Mouse (Mus musculus) spleen, adult 12 weeks (tissue): ENCODE measurements around the gene Ank2.

ENCODE experiments used
- DNase-seq: peaks from one replicate; pipeline ENCODE4 v3.0.0; 2022; ENCODE audit warnings: low spot score

Ank2 gene

DNA sequence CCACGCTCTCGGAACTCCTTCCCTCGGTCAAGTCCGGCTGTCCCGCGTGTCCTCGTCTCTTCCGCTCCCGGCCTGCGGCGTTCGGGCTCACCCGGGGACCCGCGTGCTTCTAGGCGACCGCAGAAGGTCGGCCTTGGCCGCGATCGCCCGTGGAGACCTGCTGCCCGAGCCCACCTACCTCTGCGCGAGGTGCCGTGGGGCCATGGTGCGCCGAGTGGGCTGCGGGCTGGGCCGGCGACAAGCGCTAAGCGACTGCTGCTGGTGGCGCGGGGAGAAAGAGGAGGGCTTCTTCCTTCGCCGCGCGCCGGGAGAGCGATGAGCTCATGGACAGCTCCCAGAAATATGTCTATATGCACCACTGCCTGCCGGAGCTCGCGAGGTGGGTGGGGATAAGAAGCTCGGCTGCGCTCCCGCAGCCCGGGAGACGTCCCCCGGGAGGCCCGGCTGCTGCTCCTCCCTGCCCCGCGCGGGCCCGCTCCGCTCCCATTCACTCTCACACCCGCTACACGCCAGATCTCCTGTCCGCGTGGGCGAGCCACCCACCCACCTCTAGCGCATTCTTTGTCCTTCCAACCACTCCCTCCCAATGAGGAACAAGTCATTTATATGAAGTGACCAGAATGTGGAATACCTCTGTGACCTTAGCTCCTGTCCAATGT lies at the start of gene Ank2:
Gene Ank2, minus strand, starts transcription at position 609 of the 659 bp plus-strand sequence.
- no peak for DNase-seq

DNA sequence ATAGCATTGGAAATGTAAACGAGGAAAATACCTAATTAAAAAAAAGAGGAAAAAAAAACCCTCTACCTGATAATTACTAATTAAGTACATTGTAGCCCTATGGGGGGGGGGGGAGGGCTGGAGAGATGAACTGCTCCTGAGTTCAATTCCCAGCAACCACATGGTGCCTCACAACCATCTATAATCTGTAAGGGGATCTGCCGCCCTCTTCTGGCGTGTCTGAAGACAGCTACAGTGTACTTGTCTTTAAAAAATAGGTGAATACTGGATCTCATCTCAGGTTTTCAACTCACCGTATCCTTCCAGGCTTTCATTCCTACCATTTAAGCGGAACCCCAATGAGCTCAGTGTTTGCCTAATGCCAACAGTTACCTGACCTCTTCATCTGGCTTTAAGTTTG lies 48.7 kb upstream of the Ank2 start:
- no peak for DNase-seq

DNA sequence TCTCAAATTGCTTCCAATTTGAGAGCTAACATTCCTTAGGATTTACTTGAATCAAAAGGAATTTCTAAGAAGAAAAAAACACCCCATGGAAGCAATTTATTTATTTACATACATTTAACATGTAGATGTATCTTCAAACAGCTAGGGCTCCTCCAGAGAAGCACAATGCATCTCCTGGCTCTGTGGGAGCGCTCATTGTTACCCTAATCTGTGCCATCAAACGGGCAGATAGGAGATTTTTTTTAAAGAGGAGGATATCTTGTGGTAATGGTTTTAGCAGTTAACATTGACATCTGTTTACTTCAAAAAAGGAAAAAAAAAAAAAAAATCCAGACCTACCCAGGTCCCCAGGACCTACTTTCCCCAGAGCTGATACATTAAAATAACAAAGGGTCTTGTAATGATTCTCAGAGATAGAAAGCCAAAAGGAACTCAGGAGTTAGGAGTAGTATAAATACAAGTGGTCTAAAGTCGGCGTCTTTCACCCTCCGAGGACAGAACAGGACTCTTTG lies 45.5 kb upstream of the Ank2 start:
- DNase-seq = no peak

DNA sequence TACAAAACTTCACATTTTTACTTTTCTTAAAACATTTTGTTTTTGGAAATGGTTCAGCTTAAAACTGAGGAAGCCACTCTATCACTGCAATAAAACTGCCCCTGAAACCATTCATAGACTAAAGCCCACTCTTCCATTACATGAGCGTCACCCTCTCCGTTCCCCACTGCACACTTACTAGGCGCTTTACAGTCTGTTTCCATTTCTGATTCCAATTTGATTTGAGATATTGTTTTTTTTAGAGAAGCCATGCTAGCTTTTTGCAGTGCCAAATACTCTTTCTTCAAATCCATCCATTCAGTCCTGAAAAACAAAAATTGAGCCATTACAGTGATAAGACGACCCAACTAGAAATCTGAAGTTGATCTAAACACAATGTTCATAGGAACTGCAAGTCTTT lies 44.8 kb upstream of the Ank2 start:
- DNase-seq = no peak

DNA sequence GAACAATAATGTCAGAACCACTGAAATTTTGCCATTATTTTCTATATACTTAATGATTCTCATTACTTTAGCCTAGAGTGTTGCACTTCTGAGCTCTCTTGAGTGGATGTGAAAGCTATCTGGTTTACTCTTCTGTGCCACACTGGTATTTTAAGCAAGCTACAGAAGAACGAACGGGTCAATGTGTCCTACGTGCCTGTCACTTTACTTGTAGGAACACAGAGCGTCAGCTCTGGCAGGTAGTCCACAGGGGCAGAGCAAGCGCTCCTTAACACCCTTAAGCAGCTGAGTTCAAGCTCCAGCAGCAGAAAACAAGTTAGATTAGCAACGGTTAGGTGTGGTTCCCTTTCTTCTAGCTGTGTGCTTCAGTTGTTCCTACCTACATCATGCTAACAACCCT lies 40.0 kb upstream of the Ank2 start:
- DNase-seq = no peak

DNA sequence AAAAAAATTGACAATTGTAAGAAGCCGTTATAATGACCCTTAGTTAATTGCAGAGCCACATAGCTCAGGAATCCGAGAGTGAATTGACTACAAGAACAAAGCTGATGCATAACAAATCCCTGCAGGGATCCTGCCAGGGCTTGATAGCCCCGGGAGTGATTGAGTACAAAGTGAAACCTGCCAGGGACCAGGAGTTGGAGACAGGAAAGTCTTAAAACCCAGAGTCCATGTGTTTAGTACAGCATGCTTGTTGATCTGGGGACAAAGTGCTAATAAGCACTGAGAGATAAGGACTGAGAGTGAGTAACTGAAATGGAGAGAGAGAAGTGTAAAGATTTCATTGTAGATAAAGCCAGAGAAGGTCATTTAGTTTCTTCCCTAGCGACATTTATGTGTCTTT lies 31.1 kb upstream of the Ank2 start:
- DNase-seq = no peak

DNA sequence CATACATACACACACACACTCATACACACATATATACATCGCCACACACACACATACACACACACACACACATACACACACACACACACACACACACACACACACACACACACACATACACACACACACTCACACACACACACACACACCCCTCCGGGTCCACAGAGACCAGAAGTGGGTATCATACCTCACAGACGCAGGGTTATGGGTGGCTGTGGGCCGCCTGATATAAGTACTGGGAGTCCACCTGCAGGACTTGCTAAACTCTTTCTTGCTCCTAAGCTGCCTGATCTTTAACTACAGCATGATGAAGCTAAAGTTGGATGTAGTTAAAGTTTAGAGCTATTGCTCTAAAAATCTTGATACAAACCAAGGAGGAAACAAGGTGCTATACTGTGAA lies 30.7 kb upstream of the Ank2 start:
- DNase-seq = no peak

DNA sequence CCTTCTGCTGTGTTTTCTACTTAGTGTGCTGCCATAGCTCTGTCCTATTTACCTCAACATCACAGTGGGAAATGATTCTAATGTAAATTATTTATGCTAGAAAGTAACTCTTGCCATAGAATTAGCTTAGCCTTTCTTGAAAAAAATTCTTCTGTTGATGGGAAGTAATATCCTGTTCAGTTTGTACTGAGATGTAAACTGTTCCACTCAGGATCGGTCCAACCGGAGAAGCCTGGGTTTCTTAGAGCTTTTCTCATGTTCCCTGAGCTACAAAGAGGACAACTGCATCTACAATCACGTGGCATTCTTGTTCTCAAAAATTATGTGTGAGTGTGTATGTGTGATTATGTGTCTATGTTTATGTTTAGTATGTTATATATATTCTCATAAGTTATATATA lies 30.1 kb upstream of the Ank2 start:
- DNase-seq = no peak

DNA sequence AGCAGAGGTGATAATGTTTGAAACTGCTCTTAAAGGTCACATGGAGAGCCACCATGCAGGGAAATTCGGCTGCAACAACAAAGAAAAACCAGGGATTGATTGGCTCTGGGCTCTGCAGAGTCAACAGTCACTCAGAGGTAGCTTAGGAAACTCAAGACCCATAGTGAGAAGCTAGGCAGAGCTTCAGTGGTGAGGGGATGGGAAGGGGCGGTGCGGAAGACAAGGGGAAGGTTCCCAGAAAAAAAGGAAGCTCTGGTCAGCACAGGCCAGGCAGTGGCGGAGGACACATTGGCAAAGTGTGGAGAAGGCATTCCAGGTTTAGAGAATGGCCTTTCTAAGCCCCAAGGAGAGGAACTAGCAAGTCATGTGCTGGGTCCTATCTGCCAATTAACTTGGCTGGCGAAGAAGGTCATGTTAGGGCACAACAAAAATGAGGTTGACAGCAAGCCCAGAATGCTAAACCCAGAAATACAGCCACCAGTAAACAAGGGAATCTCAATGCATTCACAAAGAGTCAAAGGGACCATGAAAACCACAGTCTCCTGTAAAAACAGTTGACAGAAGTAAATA lies 28.4 kb upstream of the Ank2 start:
- DNase-seq = no peak

DNA sequence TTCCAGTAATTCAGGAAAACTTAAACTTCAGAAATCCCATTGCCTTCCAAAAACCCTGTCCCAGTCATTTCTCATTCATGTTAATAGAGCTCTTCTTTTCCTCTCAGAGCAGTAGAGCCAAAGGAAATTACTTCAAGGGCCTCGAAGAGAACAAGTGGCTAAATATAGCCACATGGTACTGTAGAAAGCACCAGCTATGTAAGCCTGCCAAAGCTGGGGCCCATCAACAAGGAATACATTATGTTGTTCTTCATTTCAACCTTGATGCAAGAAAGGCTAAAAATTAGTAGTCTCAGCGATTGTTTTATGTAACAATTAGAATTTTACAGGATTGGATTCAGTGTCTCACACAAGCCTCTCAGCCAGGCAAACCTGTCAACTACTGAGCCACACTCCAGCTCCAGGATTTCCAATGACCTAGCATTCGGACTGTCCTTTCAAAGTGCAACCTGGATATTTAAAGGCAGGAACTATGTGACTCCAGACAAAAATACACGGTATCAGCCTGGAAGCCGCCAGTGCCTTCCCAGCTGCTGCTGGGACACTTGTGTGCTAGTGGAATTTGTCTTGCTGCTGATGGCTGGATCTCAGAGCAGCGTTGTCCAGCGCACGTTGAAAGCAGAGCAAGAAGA lies 26.2 kb upstream of the Ank2 start:
- DNase-seq = no peak

DNA sequence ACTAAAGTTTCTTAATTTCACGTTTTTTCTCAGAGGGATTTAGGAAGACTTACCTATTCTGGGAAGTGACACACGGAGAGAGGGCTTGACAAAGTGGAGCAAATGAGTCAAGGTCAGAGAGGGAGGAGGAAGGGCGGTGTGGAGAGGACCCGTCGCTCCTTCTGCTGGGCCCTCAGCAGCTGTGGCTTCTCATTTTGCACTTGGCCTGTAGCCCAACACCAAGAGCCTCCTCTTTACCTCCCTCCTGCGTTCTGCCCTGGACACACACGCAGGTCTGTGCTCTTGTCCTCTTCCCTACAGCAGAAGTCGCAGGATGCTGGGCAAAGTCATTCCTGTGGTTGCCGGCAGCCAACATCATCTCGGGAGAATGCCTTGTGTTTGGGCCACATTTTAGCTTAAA lies 22.0 kb upstream of the Ank2 start:
- no peak for DNase-seq

DNA sequence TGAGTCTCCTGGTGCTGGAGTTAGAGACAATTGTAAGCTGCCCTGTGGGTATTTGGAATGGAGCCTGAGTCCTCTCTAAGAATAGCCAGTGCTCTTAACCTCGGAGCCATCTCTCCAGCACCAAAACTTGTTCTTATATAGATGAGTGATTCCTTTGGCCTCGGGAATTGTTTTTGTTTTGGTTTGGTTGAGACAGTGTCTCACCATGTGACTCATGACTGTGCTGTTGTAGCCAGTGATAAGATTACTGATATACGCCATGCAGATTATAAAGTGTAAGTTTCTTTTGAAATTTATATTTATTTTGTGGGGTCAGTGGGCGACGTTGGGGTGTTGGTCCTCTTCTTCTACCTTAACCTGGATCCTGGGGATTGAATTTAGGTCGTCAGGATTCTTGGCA lies 21.1 kb upstream of the Ank2 start:
- DNase-seq = no peak

DNA sequence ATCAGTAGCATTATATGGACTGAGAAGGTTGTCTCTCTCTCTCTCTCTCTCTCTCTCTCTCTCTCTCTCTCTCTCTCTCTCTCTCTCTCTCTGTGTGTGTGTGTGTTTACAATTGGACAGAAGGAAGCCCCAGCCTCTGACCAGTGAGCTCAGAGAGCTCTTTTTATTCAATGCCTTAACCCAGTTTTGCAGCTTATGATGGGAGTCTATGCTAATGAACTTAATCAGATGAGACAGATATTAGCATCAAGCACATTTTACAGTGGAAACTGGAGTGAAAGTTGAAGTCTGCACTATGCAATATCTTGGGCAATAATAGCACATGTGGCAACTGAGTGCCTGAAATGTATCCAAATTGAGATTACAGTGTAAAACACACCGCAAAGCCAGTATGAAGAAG lies 16.1 kb upstream of the Ank2 start:
- DNase-seq = no peak

DNA sequence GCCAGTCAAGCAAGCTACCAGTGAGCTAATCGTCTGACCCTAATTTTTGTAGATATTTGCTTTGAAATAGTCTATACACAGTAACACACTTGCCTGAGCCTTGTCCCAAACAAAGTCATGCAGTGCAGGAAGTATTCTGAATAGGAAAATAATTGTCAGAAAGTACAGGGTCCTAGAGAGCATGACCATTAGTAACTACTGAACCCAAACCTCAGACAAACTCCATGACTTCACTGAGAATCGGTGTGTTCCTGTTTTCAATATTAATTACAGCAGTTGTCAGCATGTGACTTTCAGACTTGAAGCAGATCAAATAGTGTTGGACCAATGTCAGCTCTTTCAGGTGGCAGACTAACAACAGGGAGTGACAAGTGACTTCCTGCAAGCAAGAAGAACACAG lies 14.5 kb upstream of the Ank2 start:
- no peak for DNase-seq

DNA sequence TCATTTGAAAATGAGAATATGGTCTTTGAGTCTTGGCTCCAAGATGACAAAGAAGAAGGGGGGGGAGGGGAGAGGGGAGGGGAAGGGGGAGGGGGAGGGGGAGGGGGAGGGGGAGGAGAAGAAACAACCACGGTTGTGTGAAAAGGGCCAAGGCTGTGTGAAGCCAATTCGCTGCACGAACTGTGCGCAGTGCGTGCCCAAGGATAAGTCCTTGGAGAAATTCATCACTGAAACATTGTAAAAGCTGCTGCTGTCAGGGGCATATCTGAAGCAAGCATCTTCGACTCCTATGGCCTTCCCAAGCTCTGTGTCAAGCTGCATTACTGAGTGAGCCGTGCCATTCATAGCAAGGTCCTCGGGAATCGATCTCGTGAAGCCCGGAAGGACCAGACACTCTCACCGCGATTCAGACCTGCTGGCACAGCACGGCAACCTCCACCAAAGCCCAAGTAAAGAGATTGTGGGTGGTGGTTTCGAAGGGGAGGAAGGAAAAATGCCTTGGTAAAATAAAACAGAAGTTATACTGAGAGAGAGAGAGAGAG lies 13.7 kb upstream of the Ank2 start:
- no peak for DNase-seq

DNA sequence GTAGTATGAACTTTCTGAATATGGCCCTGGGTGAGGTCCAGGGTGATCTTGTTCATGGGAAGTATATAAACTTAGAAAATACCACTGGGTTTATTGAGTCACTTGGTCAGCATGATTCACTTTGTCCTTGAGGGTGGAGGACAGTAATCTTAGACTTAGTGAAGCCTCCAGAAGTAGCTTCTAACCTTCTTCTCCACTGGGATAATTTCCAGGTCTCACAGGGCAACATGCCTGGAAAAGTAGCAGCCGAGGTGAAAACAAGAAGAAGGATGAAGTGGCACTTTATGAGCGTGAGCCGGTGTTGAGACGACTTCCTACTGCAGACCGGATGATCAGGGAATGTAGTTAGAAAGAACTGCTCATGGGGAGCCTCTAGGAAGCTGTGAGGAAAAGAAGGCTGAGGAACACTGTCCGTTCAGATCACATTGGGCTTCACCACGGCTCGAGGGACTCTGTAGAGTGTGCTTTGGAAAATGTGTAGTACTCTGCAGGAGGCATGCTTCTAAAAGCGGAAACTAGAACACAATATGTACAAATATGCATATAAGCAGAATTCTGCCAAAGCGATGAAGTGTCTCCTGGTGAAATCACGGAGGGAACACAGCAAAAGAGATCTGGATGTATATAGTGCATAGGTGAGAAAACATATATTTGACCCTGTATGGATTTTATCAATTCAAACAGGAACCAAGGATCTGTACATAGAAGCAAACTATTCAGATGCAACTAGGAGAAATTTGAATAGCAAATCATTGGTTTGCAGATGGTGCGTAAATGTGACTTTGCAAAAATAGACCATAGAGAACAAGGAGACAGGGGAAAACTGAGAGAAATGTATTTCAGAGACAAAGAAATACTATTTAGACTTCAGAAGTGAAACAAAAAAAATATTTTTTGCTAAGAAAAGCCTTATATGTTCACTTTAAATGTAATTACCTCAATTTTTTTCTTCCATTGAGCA lies 12.9 kb upstream of the Ank2 start:
- no peak for DNase-seq

DNA sequence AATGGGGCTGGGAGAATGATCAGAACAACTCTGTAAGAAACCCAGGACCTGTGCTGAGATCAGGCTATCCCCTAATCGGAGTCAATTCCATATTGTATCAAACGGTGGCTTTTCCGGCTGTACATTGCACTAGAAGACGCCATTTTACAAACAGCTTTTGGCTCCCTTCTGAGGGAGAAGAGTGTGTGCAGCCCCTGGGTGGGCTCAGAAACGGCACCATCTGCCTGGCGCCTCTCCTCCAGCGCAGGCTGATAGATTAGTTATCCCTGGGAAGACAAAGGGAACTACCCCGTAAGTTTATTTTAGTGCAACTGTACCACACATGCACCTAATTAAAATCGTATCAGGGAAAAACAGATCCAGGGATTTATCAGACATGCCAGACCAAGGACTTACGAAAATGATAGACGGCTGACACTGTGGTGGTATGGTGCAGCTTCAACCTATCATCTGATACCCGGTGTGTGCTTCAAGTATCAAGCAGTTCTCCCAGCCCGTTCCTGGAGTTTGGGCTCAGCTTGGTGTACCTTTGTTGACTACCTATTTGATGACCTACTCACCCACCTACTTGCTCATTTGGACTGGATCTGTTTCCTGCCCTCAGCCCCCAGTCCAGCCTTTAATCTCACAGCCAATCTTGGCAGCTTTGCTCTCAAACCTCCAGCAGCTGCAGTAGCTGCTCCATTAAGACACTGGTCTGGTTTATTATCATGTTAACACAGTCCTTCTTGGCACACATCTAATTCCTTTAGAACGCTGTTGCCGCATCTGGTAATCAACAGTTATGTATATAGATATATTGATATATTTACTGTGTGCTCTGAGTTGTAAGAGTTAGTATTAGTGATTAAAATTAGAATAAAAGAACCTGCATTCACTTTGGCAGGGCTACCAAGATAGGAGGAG lies 9.0 kb upstream of the Ank2 start:
- no peak for DNase-seq

DNA sequence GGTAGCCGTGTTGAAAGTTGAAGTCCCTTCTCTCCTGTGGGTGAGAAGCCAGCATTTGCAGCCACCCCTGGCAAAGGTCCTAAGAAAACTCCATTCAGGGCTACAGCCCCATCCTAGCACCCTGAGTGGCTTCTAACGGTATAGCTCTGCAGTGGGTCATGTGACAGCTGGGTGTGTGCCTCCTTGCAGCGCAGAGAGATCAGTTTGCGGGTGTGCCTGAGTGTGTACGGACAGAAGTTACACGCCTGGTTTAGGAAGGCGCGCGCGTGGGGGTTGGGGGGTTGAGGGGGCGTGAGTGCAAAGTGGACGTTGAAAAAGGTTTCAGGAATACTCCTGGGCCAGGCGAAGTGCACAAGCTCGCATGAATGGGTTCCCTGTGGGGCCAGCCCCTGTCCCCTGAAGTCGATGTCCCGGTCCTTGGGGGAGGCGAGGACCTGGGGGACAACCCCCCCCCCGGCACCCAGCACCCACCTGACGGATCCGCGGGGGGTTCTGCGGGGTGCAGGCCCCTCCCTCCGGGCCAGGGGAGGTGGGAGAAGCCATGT lies 881 bp downstream of the Ank2 start:
- DNase-seq = no peak

DNA sequence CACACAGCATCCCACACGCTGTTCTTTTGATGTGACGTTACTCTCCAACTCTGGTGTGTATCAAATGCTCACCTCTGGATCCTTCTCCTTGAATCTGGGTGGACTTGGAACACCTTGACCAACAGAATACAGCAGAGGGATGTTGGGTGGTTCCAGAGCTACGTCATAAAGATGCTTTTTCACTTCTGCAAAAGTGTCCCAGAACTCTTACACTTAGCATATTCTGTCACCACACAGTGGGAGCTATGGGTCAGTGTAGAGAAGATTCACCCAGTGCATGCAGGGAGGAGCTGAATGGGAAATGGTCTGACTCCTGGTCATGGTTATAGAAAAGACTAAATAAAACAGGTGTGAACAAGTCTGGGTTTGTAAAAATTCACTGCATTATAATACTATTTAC lies 6.5 kb downstream of the Ank2 start:
- DNase-seq = no peak

DNA sequence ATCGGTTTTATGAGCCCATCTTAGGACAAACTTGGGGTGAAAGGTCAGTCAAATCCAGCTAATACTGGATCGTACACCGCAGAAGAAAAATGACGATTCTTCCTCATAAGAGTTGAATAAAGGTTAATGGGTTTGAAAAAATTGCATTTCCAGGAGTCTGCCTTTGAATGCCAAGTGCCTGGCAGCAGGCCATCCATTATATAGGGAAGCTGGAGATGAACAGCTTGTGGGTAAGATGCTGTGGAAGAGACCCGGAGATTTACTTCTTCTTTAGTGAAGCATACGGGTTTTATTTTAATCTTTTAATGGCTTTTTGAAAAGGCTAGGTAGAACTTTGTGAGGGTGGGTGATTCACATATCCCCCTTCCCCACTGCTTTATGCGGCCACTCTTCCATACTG lies 11.8 kb downstream of the Ank2 start:
- no peak for DNase-seq

DNA sequence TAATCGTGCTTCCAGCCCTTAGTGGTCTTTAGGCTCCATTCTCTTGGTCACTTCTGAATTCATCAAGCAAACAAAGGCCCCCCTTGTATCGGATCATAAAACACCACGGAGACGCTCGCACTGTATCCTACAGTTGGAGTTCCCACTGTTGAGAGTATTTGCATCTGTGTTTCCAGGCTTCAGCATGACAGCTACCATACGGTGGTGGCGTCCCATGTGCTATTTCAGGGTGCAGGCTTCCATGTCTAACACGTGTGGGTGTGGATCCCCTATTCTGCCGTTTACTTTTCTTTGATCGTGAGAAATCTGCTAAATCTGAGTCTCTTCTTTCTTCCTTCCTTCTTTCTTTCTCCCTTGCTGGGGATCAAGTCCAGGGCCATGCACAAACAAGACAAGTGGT lies 14.0 kb downstream of the Ank2 start:
- no peak for DNase-seq
